9 mouse cellular contexts compared by ENCODE assay signal in the genomic region with DNA sequence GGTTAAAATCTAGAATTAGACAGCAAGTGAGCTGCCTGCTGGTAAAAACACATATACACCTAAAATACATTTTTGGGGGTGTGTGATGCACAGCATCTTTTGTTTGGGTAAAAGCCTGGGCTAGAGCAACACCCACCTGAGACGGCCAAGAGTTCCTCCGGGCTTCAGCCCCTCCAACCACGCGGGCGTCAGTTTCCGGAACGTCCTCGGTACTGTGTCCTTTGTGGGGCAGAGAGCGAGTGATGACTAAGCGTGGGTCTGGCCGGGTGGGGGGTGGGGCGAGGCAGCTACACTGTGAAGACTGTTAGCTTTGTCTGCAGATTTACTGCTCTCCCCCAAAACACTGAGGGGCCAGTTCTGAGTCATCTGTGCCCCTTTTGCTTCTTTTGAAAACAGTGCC. TPM values are rescaled to one million over a fixed set of nuclear protein-coding genes. Genes with fewer than 3 reads are reported as not detected.
DNase-seq lines count a peak whose midpoint lies in the region; ATAC-seq and TF ChIP-seq lines count a peak whose summit lies in the region.
"Had no signal": no experiment of that assay in that cellular context is flagged by ENCODE, and none has a peak within 500 bp of the region (broad histone marks: within the 10 kb centered on the region; RNA-seq: fewer than 3 reads in every experiment).

No protein-coding gene starts in this region.

- H3K9me3 ChIP-seq in liver, postnatal 0 days (ENCODE audit: low read length) = 0 out of 2 replicates have a peak, but pooled peaks cover 4% of the 10 kb centered on the region

- H3K27ac ChIP-seq in bone marrow, adult 2 months (ENCODE audit: control insufficient read depth, insufficient read depth, low read depth, low read length, poor library complexity) = peak overlapping the region; percentile 22
- H3K27ac ChIP-seq in liver, postnatal 0 days (ENCODE audit: low read depth) = peak overlapping the region; percentile 52; the same call in 1 of the 2 replicates
- H3K27ac ChIP-seq: limb, embryonic 13.5 days had no signal

- no peaks in the 10 kb centered on the region for H3K27me3 ChIP-seq in liver, postnatal 0 days (ENCODE audit: insufficient read depth, low read length)

- under 1% methylated on average over 12 of the region's 12 CpGs for WGBS in bone marrow, adult 2 months
- WGBS in liver, postnatal 0 days (ENCODE audit: insufficient replicate concordance) = 18% methylated on average over 12 of the region's 12 CpGs

- peak; percentile 50; the same call in 1 of the 2 replicates for TF ChIP-seq POLR2A in bone marrow, adult 2 months (IDR thresholded peaks at IDR 0.05; ENCODE audit: borderline replicate concordance, control insufficient read depth, low read depth, low read length)

- TF ChIP-seq EP300 in liver, postnatal 0 days (IDR thresholded peaks at IDR 0.05; ENCODE audit: low read depth) = no peak

- no peaks in the 10 kb centered on the region for H3K36me3 ChIP-seq in liver, postnatal 0 days (replicated peaks; ENCODE audit: insufficient read depth, low read length)
- H3K36me3 ChIP-seq: limb, embryonic 13.5 days had no signal

- peak overlapping the region; percentile 47; the same call in 1 of the 2 replicates for H3K9ac ChIP-seq in liver, postnatal 0 days (replicated peaks)
- H3K9ac ChIP-seq: limb, embryonic 13.5 days had no signal

- peak; percentile 39 for DNase-seq in right cerebral cortex, adult 18-20 months
- DNase-seq in right cerebral cortex, postnatal 4 days = no peak
- DNase-seq in liver, postnatal 0 days = peak; percentile 58
- peak; percentile 56 for DNase-seq in urinary bladder, postnatal 14 days (ENCODE audit: low spot score)
- DNase-seq in cerebellum, adult 18-20 months = no peak
- DNase-seq in kidney, postnatal 14 days = no peak
- DNase-seq in spleen, adult 18-20 months = no peak

- ATAC-seq in liver, postnatal 0 days = peak; percentile 40

- H3K4me2 ChIP-seq in liver, postnatal 0 days (ENCODE audit: low read depth, low read length) = peak overlapping the region; percentile 64
- H3K4me2 ChIP-seq: limb, embryonic 13.5 days had no signal

- TF ChIP-seq CTCF in bone marrow, adult 2 months (IDR thresholded peaks at IDR 0.05; ENCODE audit: control insufficient read depth, insufficient read depth, low read length) = no peak
- no peak for TF ChIP-seq CTCF in liver, postnatal 0 days (IDR thresholded peaks at IDR 0.05; ENCODE audit: low read depth)

- peak overlapping the region; percentile 24 for H3K4me3 ChIP-seq in bone marrow, adult 2 months (replicated peaks; ENCODE audit: control insufficient read depth, low read depth, low read length)
- H3K4me3 ChIP-seq in liver, postnatal 0 days (ENCODE audit: low read depth, low read length) = peak overlapping the region; percentile 36
- H3K4me3 ChIP-seq: limb, embryonic 13.5 days had no signal

- H3K4me1 ChIP-seq in bone marrow, adult 2 months (ENCODE audit: control insufficient read depth, insufficient read depth, low read length) = peaks cover 3% of the 10 kb centered on the region; the same call in 1 of the 2 replicates
- H3K4me1 ChIP-seq in liver, postnatal 0 days (ENCODE audit: insufficient read depth) = peaks cover 16% of the 10 kb centered on the region

RNA-seq across cellular contexts. Expression of a gene that starts 0.7 kb away (rescaled TPM):
- polyA plus RNA-seq in bone marrow, adult 2 months (2011; ENCODE audit: insufficient read depth, insufficient read length, low replicate concordance, missing spikeins) = 55.3 and 57.2 TPM in 2 replicates
- 29.5 and 31.5 TPM in 2 replicates for polyA plus RNA-seq in liver, postnatal 0 days (2015; fragmentation: Nextera tagmentation; extraction: Ambion mirVana)

RNA-seq across cellular contexts. Expression of a gene that starts 17.6 kb away (rescaled TPM):
- polyA plus RNA-seq in bone marrow, adult 2 months (2011; ENCODE audit: insufficient read depth, insufficient read length, low replicate concordance, missing spikeins) = 72.6 and 139 TPM in 2 replicates
- polyA plus RNA-seq in liver, postnatal 0 days (2015; fragmentation: Nextera tagmentation; extraction: Ambion mirVana) = 16.2 and 20.3 TPM in 2 replicates

RNA-seq across cellular contexts. Expression of a gene that starts 42.2 kb away (rescaled TPM):
- polyA plus RNA-seq in bone marrow, adult 2 months (2011; ENCODE audit: insufficient read depth, insufficient read length, low replicate concordance, missing spikeins) = 4.4 and 11.8 TPM in 2 replicates
- polyA plus RNA-seq in liver, postnatal 0 days (2015; fragmentation: Nextera tagmentation; extraction: Ambion mirVana) = 1.3 and 1.6 TPM in 2 replicates

RNA-seq across cellular contexts. Expression of a gene that starts 50.2 kb away (rescaled TPM):
- 7.3 and 8.7 TPM in 2 replicates for polyA plus RNA-seq in bone marrow, adult 2 months (2011; ENCODE audit: insufficient read depth, insufficient read length, low replicate concordance, missing spikeins)
- 21.7 and 24.8 TPM in 2 replicates for polyA plus RNA-seq in liver, postnatal 0 days (2015; fragmentation: Nextera tagmentation; extraction: Ambion mirVana)

Comparison
In these comparisons a context has a peak if more than half of its experiments do, and no peak if none do; other contexts are left out.
1. DNase-seq: peak in right cerebral cortex, adult 18-20 months (single experiment), liver, postnatal 0 days (single experiment) and urinary bladder, postnatal 14 days (single experiment); none in right cerebral cortex, postnatal 4 days (single experiment), cerebellum, adult 18-20 months (0 of 2), kidney, postnatal 14 days (single experiment) and spleen, adult 18-20 months (0 of 2).